Mouse (Mus musculus) hematopoietic stem cell, adult 5-6 weeks (primary cell): Measurements from ENCODE around the gene Adipoq. TPM values are rescaled to one million over a fixed set of nuclear protein-coding genes. Genes with fewer than 3 reads are reported as not detected.

Source experiments
- ATAC-seq, 2 experiments: fragments of 125-278 bp in 1 of 2; replicated peaks in 1 of 2; 2 replicates each; pipeline ENCODE4 v1.8.0; 2016 to 2017; ENCODE audit warnings: inconsistent platforms in 2 of 2, mild to moderate bottlenecking in 2 of 2, moderate number of reproducible peaks in 2 of 2, low read depth in 1 of 2, moderate TSS enrichment in 1 of 2; ENCODE audit not compliant: low FRiP score in 2 of 2, poor library complexity in 2 of 2, severe bottlenecking in 2 of 2, insufficient read depth in 1 of 2, low TSS enrichment in 1 of 2
- total RNA-seq: library from RNA; stranded (forward); fragments of 172-1452, 232-1000 nt; gene quantifications from 2 replicates; pipeline ENCODE4 v1.2.3, GENCODE M21; 2017

Adipoq gene
- total RNA-seq, 1 experiment from 2014 or later, result not detected

GRCm38 (mm10) chr16:23112861-23113435 lies 33.4 kb upstream of the Adipoq start:
- no peak for ATAC-seq

GRCm38 (mm10) chr16:23113903-23114302 lies 32.4 kb upstream of the Adipoq start:
- no peak for ATAC-seq

GRCm38 (mm10) chr16:23114339-23115171 lies 31.8 kb upstream of the Adipoq start:
- ATAC-seq, result no peak

GRCm38 (mm10) chr16:23115486-23115885 lies 30.9 kb upstream of the Adipoq start:
- ATAC-seq, result no peak

DNA sequence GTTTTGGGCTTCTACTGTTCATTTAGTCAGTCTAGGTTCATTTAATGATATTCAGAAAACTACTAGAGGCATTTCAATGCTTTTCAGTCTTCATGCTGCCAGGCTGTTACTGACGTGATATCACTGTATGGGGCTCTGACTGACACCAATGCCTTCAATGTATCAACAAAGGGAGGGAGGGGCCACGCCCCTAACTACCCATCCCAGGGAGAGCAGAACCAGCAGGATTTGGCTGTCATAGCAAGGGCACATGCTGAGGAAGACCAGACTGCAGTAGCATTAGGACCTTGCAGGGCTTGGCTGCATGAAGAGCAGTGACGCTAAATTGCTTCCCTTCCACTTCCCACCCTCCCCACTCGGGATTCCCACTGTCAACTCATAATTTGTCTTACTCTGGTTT lies 29.2 kb upstream of the Adipoq start:
- no peak for ATAC-seq

DNA sequence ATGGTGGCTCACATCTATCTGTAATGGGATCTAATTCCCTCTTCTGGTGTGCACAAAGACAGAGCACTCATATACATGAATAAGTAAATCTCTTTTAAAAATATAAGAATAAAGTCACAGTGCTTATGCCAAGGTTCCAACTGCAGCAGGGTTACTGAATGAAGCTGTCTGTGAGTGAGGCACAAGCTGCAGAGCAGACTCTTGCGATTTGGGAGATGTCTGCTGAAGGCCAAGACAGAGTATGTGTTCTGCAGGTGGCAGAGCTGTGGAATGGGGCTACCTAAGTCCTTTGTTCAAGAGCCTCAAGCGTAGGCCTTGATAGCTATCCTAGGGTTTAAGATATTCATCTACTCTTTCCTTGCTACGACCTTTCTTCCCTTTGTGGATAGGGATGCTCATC lies 23.9 kb upstream of the Adipoq start:
- no peak for ATAC-seq

GRCm38 (mm10) chr16:23123104-23123503 lies 23.2 kb upstream of the Adipoq start:
- ATAC-seq, result no peak

DNA sequence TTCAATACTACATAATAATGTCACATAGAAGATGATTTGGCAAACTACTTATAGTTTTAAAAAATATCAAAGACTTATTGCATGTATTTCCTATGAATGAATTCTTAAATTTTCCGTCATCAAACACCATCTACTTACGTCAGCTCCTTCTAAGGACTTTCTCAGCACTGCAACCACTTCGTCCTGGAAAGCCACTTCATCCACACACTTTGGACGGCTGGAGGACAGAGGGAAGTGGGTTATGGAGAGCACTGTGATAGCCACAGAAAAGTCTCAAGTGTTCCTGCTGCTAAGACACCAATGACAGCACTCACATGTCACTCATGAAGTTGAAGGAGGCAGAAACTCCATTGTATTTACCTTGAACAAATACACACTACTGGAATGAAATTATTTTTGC lies 21.9 kb upstream of the Adipoq start:
- no peak for ATAC-seq

- ATAC-seq, result no peak
Measured at GRCm38 (mm10) chr16:23127311-23127672, 19.0 kb upstream of the Adipoq start.

DNA sequence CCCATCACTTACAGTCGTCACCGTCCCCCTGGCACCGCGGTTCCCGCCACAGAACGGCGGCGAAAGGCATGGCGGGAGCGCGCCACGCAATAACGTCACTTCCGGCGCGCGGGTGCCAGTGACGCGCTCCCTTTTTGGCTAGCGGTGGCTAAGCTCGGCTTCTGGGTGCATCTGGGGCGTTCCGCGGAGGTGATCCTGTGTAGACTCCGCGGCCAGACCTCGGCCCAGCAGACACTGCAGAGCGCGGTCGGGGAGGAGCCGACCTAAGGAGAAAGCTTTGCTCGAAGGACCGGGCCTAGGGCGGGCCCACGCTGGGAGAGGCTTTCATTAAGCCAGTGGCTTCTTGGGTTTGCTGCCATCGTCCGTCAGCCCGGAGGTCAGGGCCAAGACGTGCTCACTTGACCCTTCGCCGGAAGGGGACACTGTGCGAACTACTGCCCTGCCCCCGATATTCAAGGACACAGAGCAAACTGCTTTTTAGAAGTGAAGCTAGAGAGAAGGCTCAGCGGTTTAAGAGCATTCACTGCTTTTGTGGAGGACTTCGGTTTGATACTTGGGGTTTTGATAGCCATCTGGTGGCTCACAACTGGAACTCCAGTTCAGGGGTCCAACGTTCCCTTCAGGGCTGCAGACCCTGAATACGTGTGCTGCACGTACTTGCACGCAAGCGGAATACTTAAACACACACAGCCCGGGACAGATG lies 18.5 kb upstream of the Adipoq start, which contains the start of gene Rfc4:
Gene Rfc4 (minus strand): TSS at position 65 of the 703 bp plus-strand sequence.
- peak; percentile 85 to 93 for ATAC-seq

DNA sequence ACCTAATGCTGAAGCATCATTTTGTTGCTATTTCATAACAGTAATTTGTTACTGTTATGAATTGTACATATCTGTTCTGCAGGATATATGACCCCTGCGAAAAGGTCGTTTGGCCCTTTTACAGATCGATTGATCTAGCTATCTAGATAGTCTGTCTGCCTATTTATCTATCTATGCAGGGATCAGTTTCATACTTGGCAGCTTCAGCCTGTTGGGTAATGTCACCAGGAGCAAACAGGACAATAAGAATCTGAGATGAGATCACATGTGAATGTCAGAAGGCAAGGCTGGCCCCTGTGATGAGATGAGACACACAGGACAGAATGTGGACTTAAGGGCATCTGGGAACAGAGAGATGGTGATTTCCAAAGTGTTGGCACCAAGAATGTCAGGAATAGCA lies 16.0 kb upstream of the Adipoq start:
- ATAC-seq, result no peak

- ATAC-seq, result no peak
Measured at GRCm38 (mm10) chr16:23132336-23132735, 14.0 kb upstream of the Adipoq start.

GRCm38 (mm10) chr16:23135421-23136149 lies 10.8 kb upstream of the Adipoq start:
- ATAC-seq, result peak; percentile 39 to 70; a peak in 1 of 4 replicates

- ATAC-seq, result peak; percentile 12 to 33; a peak in 2 of 4 replicates
Measured at GRCm38 (mm10) chr16:23136406-23136970, 9.8 kb upstream of the Adipoq start.

GRCm38 (mm10) chr16:23140911-23141310 lies 5.4 kb upstream of the Adipoq start:
- ATAC-seq, result no peak

GRCm38 (mm10) chr16:23144326-23144725 lies 2.0 kb upstream of the Adipoq start:
- ATAC-seq, result peak; percentile 76 to 91; a peak in 3 of 4 replicates

- ATAC-seq, result no peak
Measured at GRCm38 (mm10) chr16:23145211-23145610, 1.1 kb upstream of the Adipoq start.
